ENCODE assay signal across 9 mouse cellular contexts in genomic region chr7:69493062-69493930, GRCm38 (mm10).
DNase-seq lines count a peak whose midpoint lies in the region; ATAC-seq and TF ChIP-seq lines count a peak whose summit lies in the region.
"Had no signal": no experiment of that assay in that cellular context is flagged by ENCODE, and none has a peak within 500 bp of the region (broad histone marks: within the 10 kb centered on the region; RNA-seq: fewer than 3 reads in every experiment).

No protein-coding gene starts in this region.

- no peak overlapping the region for H3K9ac ChIP-seq in heart, adult 2 months (ENCODE audit: low read depth, low read length)
- H3K9ac ChIP-seq in neural tube, embryonic 11.5 days (ENCODE audit: low read length) = no peak overlapping the region; the same call in 1 of the 2 replicates
- H3K9ac ChIP-seq in hindbrain, embryonic 11.5 days (ENCODE audit: low read depth, low read length) = no peak overlapping the region

- no peak for TF ChIP-seq EP300 in heart, adult 2 months (IDR thresholded peaks at IDR 0.05; ENCODE audit: insufficient read depth, low read depth, low read length)

- H3K79me2 ChIP-seq in heart, adult 2 months (replicated peaks; ENCODE audit: control insufficient read depth, insufficient read depth, low read length) = no peaks in the 10 kb centered on the region
- H3K79me2 ChIP-seq in myocyte (ENCODE audit: control insufficient read depth, insufficient read depth) = no peaks in the 10 kb centered on the region

- H3K27ac ChIP-seq in heart, embryonic 10.5 days = no peak overlapping the region
- H3K27ac ChIP-seq in heart, adult 2 months = no peak overlapping the region
- H3K27ac ChIP-seq in neural tube, embryonic 11.5 days (ENCODE audit: low read depth, low read length) = no peak overlapping the region
- no peak overlapping the region for H3K27ac ChIP-seq in hindbrain, embryonic 11.5 days (ENCODE audit: low read depth, low read length)

- peak overlapping the region; percentile 24; the same call in 1 of the 2 replicates for H3K4me3 ChIP-seq in heart, embryonic 10.5 days
- no peak overlapping the region; the same call in 1 of the 2 replicates for H3K4me3 ChIP-seq in heart, adult 2 months
- no peak overlapping the region for H3K4me3 ChIP-seq in neural tube, embryonic 11.5 days (ENCODE audit: low read depth, low read length)
- H3K4me3 ChIP-seq in hindbrain, embryonic 11.5 days (ENCODE audit: low read depth, low read length) = no peak overlapping the region
- H3K4me3 ChIP-seq in myocyte = no peak overlapping the region

- no peaks in the 10 kb centered on the region for H3K9me3 ChIP-seq in heart, embryonic 10.5 days
- H3K9me3 ChIP-seq in neural tube, embryonic 11.5 days (ENCODE audit: control insufficient read depth, low read length) = no peaks in the 10 kb centered on the region
- no peaks in the 10 kb centered on the region for H3K9me3 ChIP-seq in hindbrain, embryonic 11.5 days (ENCODE audit: control insufficient read depth, low read length)

- H3K36me3 ChIP-seq in heart, embryonic 10.5 days = no peaks in the 10 kb centered on the region
- no peaks in the 10 kb centered on the region for H3K36me3 ChIP-seq in heart, adult 2 months (ENCODE audit: control insufficient read depth, insufficient read depth, low read length)
- no peaks in the 10 kb centered on the region for H3K36me3 ChIP-seq in neural tube, embryonic 11.5 days (ENCODE audit: control insufficient read depth, insufficient read depth, low read length)
- H3K36me3 ChIP-seq in hindbrain, embryonic 11.5 days (ENCODE audit: control insufficient read depth, insufficient read depth, low read length) = no peaks in the 10 kb centered on the region
- no peaks in the 10 kb centered on the region for H3K36me3 ChIP-seq in myocyte (ENCODE audit: control insufficient read depth, insufficient read depth)

- H3K4me2 ChIP-seq in neural tube, embryonic 11.5 days (ENCODE audit: low read depth) = peak overlapping the region; percentile 16; the same call in 1 of the 2 replicates
- no peak overlapping the region; the same call in 1 of the 2 replicates for H3K4me2 ChIP-seq in hindbrain, embryonic 11.5 days (replicated peaks; ENCODE audit: low read depth, low read length)
- peak overlapping the region; percentile 36 for H3K4me2 ChIP-seq in myocyte (ENCODE audit: low read depth)
- H3K4me2 ChIP-seq: liver, embryonic 11.5 days had no signal

- no peak for TF ChIP-seq POLR2A in heart, adult 2 months (IDR thresholded peaks at IDR 0.05; ENCODE audit: insufficient read depth, low read depth, low read length)
- TF ChIP-seq POLR2A in myocyte (IDR thresholded peaks at IDR 0.05; ENCODE audit: insufficient read length, low read depth) = no peak

- H3K4me1 ChIP-seq in heart, embryonic 10.5 days = no peaks in the 10 kb centered on the region
- H3K4me1 ChIP-seq in heart, adult 2 months (ENCODE audit: control insufficient read depth, insufficient read depth, low read length) = no peaks in the 10 kb centered on the region
- H3K4me1 ChIP-seq in neural tube, embryonic 11.5 days (ENCODE audit: control insufficient read depth, insufficient read depth, low read length) = no peaks in the 10 kb centered on the region
- no peaks in the 10 kb centered on the region for H3K4me1 ChIP-seq in hindbrain, embryonic 11.5 days (replicated peaks; ENCODE audit: control insufficient read depth, insufficient read depth, low read length)

- no peak for TF ChIP-seq CTCF in heart, adult 2 months (IDR thresholded peaks at IDR 0.05)

- 55% methylated on average over 18 of the region's 18 CpGs for WGBS in heart, embryonic 10.5 days
- 51% methylated on average over 18 of the region's 18 CpGs for WGBS in heart, adult 2 months
- 49% methylated on average over 18 of the region's 18 CpGs for WGBS in neural tube, embryonic 11.5 days
- 43% methylated on average over 18 of the region's 18 CpGs for WGBS in hindbrain, embryonic 11.5 days

- no peak overlapping the region for H3ac ChIP-seq in myocyte (ENCODE audit: control insufficient read depth, insufficient read length)

- no peak for DNase-seq in heart, embryonic 10.5 days (ENCODE audit: low spot score)
- DNase-seq in heart, adult 2 months = no peak
- DNase-seq in neural tube, embryonic 11.5 days (ENCODE audit: low spot score) = peak; percentile 33
- DNase-seq in neural tube, embryonic 10.5 days (ENCODE audit: extremely low spot score, low spot score) = no peak
- peak; percentile 32 for DNase-seq in hindbrain, embryonic 11.5 days (ENCODE audit: low spot score)
- no peak for DNase-seq in cerebellum, adult 11 months
- no peak for DNase-seq in cerebellum, adult 9-11 months

- intact Hi-C loops in heart, adult 2 months (cut with DNase I) = loop anchor here (5.0 to 10.0 kb wide), 2 partner anchors 872 to 1919 kb away; partner anchors contain the start of gene Nr2f2

- no peak for ATAC-seq in neural tube, embryonic 11.5 days (ENCODE audit: insufficient read depth, low FRiP score, low TSS enrichment)
- ATAC-seq in hindbrain, embryonic 11.5 days (ENCODE audit: low FRiP score) = peak; percentile 19; the same call in 1 of the 2 replicates

- H3K27me3 ChIP-seq in heart, embryonic 10.5 days (ENCODE audit: insufficient read depth, poor library complexity, severe bottlenecking) = no peaks in the 10 kb centered on the region
- no peaks in the 10 kb centered on the region for H3K27me3 ChIP-seq in heart, adult 2 months (ENCODE audit: control insufficient read depth, insufficient read depth, low read length)
- H3K27me3 ChIP-seq in neural tube, embryonic 11.5 days (ENCODE audit: control insufficient read depth, insufficient read depth, low read length) = no peaks in the 10 kb centered on the region; the same call in 1 of the 2 replicates
- H3K27me3 ChIP-seq in hindbrain, embryonic 11.5 days (ENCODE audit: control insufficient read depth, insufficient read depth, low read length) = no peaks in the 10 kb centered on the region
- H3K27me3 ChIP-seq in myocyte (ENCODE audit: control insufficient read depth, insufficient read depth, insufficient read length) = no peaks in the 10 kb centered on the region

TF ChIP-seq in myocyte, 11 proteins besides CTCF, POLR2A, EP300 and RAD21:
- TF ChIP-seq TCF3 (IDR thresholded peaks at IDR 0.05; ENCODE audit: insufficient read length, low read depth) = no peak

Comparison
In these comparisons a context has a peak if more than half of its experiments do, and no peak if none do; other contexts are left out.
1. DNase-seq: peak in neural tube, embryonic 11.5 days (single experiment) and hindbrain, embryonic 11.5 days (single experiment); none in heart, embryonic 10.5 days (single experiment), heart, adult 2 months (0 of 2), neural tube, embryonic 10.5 days (single experiment), cerebellum, adult 11 months (single experiment) and cerebellum, adult 9-11 months (single experiment).